In genomic region chr3:152308485-152309249, GRCm38 (mm10) we compare ENCODE assay signal across 8 mouse cellular contexts. TPM values are rescaled to one million over a fixed set of nuclear protein-coding genes. Genes with fewer than 3 reads are reported as not detected.
DNase-seq lines count a peak whose midpoint lies in the region; ATAC-seq lines count a peak whose summit lies in the region.

No protein-coding gene starts in this region.

- no peaks in the 10 kb centered on the region for H3K27me3 ChIP-seq in hindbrain, embryonic 13.5 days
- H3K27me3 ChIP-seq in hindbrain, embryonic 11.5 days (ENCODE audit: control insufficient read depth, insufficient read depth, low read length) = no peaks in the 10 kb centered on the region
- no peaks in the 10 kb centered on the region for H3K27me3 ChIP-seq in embryonic facial prominence, embryonic 14.5 days (replicated peaks; ENCODE audit: control insufficient read depth, insufficient read depth, low read length)

- no peak for ATAC-seq in hindbrain, embryonic 13.5 days (ENCODE audit: low FRiP score)
- ATAC-seq in hindbrain, embryonic 11.5 days (ENCODE audit: low FRiP score) = no peak
- ATAC-seq in embryonic facial prominence, embryonic 14.5 days (ENCODE audit: low read depth) = peak; percentile 92

- H3K27ac ChIP-seq in hindbrain, embryonic 13.5 days = 0 out of 2 replicates have a peak overlapping the region, but pooled peaks have one; percentile 19
- no peak overlapping the region for H3K27ac ChIP-seq in hindbrain, embryonic 11.5 days (ENCODE audit: low read depth, low read length)
- H3K27ac ChIP-seq in embryonic facial prominence, embryonic 14.5 days (replicated peaks; ENCODE audit: low read depth, low read length) = peak overlapping the region; percentile 11; the same call in 1 of the 2 replicates

- H3K4me1 ChIP-seq in hindbrain, embryonic 13.5 days (replicated peaks) = no peaks in the 10 kb centered on the region
- H3K4me1 ChIP-seq in hindbrain, embryonic 11.5 days (replicated peaks; ENCODE audit: control insufficient read depth, insufficient read depth, low read length) = no peaks in the 10 kb centered on the region
- H3K4me1 ChIP-seq in embryonic facial prominence, embryonic 14.5 days (ENCODE audit: control insufficient read depth, insufficient read depth, low read length) = no peaks in the 10 kb centered on the region

- 81% methylated on average over 10 of the region's 10 CpGs for WGBS in hindbrain, embryonic 13.5 days
- WGBS in hindbrain, embryonic 11.5 days = 71% methylated on average over 10 of the region's 10 CpGs
- 36% methylated on average over 10 of the region's 10 CpGs for WGBS in embryonic facial prominence, embryonic 14.5 days

- no peak for DNase-seq in hindbrain, embryonic 11.5 days (ENCODE audit: low spot score)
- peak; percentile 89 for DNase-seq in embryonic facial prominence, embryonic 14.5 days (ENCODE audit: low spot score)
- DNase-seq in kidney, postnatal 4 days = peak; percentile 21 to 39
- DNase-seq in mesoderm, embryonic 11.5 days (ENCODE audit: low read depth, low spot score) = peak; percentile 15
- DNase-seq in right cerebral cortex, adult 18-20 months = no peak
- no peak for DNase-seq in left cerebral cortex, adult 8-10 months (ENCODE audit: low spot score in 2 of 2)
- no peak for DNase-seq in testis, postnatal 10 days (ENCODE audit: low spot score)

- H3K4me3 ChIP-seq in hindbrain, embryonic 13.5 days = no peak overlapping the region
- no peak overlapping the region for H3K4me3 ChIP-seq in hindbrain, embryonic 11.5 days (ENCODE audit: low read depth, low read length)
- no peak overlapping the region for H3K4me3 ChIP-seq in embryonic facial prominence, embryonic 14.5 days (ENCODE audit: low read depth, low read length)

- no peak overlapping the region for H3K4me2 ChIP-seq in hindbrain, embryonic 13.5 days
- H3K4me2 ChIP-seq in hindbrain, embryonic 11.5 days (replicated peaks; ENCODE audit: low read depth, low read length) = no peak overlapping the region
- no peak overlapping the region for H3K4me2 ChIP-seq in embryonic facial prominence, embryonic 14.5 days (ENCODE audit: low read depth, low read length)

- H3K36me3 ChIP-seq in hindbrain, embryonic 13.5 days = peaks cover 49% of the 10 kb centered on the region
- no peaks in the 10 kb centered on the region for H3K36me3 ChIP-seq in hindbrain, embryonic 11.5 days (ENCODE audit: control insufficient read depth, insufficient read depth, low read length)
- H3K36me3 ChIP-seq in embryonic facial prominence, embryonic 14.5 days (ENCODE audit: control insufficient read depth, insufficient read depth, low read length) = 0 out of 2 replicates have a peak, but pooled peaks cover 16% of the 10 kb centered on the region

- no peaks in the 10 kb centered on the region for H3K9me3 ChIP-seq in hindbrain, embryonic 13.5 days
- H3K9me3 ChIP-seq in hindbrain, embryonic 11.5 days (ENCODE audit: control insufficient read depth, low read length) = no peaks in the 10 kb centered on the region
- H3K9me3 ChIP-seq in embryonic facial prominence, embryonic 14.5 days (ENCODE audit: control insufficient read depth, low read length) = no peaks in the 10 kb centered on the region

- H3K9ac ChIP-seq in hindbrain, embryonic 13.5 days = no peak overlapping the region
- no peak overlapping the region for H3K9ac ChIP-seq in hindbrain, embryonic 11.5 days (ENCODE audit: low read depth, low read length)
- H3K9ac ChIP-seq in embryonic facial prominence, embryonic 14.5 days (ENCODE audit: low read depth, low read length) = no peak overlapping the region

RNA-seq across cellular contexts. Expression of gene Miga1, which starts 31.5 kb away (rescaled TPM):
- polyA plus RNA-seq in hindbrain, embryonic 13.5 days (2015; fragmentation: Nextera tagmentation; extraction: Ambion mirVana) = 18.9 and 19.8 TPM in 2 replicates
- 19.4 and 21.4 TPM in 2 replicates for polyA plus RNA-seq in hindbrain, embryonic 11.5 days (2014; fragmentation: Nextera tagmentation; extraction: Ambion mirVana)
- 17.3 and 18.5 TPM in 2 replicates for polyA plus RNA-seq in embryonic facial prominence, embryonic 14.5 days (2014; fragmentation: Nextera tagmentation; extraction: Ambion mirVana)
- 10 to 100 TPM; 82.5 to 93.1 (median 87.5) TPM for total RNA-seq in left cerebral cortex, adult 8-10 months (2022)

RNA-seq across cellular contexts. Expression of gene Usp33, which starts 37.6 kb away (rescaled TPM):
- polyA plus RNA-seq in hindbrain, embryonic 13.5 days (2015; fragmentation: Nextera tagmentation; extraction: Ambion mirVana) = 88.0 and 89.3 TPM in 2 replicates
- polyA plus RNA-seq in hindbrain, embryonic 11.5 days (2014; fragmentation: Nextera tagmentation; extraction: Ambion mirVana) = 73.6 and 74.8 TPM in 2 replicates
- 46.2 and 46.8 TPM in 2 replicates for polyA plus RNA-seq in embryonic facial prominence, embryonic 14.5 days (2014; fragmentation: Nextera tagmentation; extraction: Ambion mirVana)
- total RNA-seq in left cerebral cortex, adult 8-10 months (2022) = 100 to 1,000 TPM; 129 to 150 (median 142) TPM

RNA-seq across cellular contexts. Expression of gene Nexn, which starts 42.5 kb away (rescaled TPM):
- polyA plus RNA-seq in hindbrain, embryonic 13.5 days (2015; fragmentation: Nextera tagmentation; extraction: Ambion mirVana) = 3.1 and 3.8 TPM in 2 replicates
- polyA plus RNA-seq in hindbrain, embryonic 11.5 days (2014; fragmentation: Nextera tagmentation; extraction: Ambion mirVana) = 5.4 and 6.1 TPM in 2 replicates
- polyA plus RNA-seq in embryonic facial prominence, embryonic 14.5 days (2014; fragmentation: Nextera tagmentation; extraction: Ambion mirVana) = 30.8 and 42.0 TPM in 2 replicates
- 1 to 10 TPM; 6.5 to 9.8 (median 7.7) TPM for total RNA-seq in left cerebral cortex, adult 8-10 months (2022)

Comparison
In these comparisons a context has a peak if more than half of its experiments do, and no peak if none do; other contexts are left out.
1. DNase-seq: peak in embryonic facial prominence, embryonic 14.5 days (single experiment), kidney, postnatal 4 days (2 of 2) and mesoderm, embryonic 11.5 days (single experiment); none in hindbrain, embryonic 11.5 days (single experiment), right cerebral cortex, adult 18-20 months (single experiment), left cerebral cortex, adult 8-10 months (0 of 2) and testis, postnatal 10 days (single experiment).